Mouse (Mus musculus): Measurements from ENCODE around the gene Lamc1.
"Not testable (repeated sequence)": the region's sequence is repeated elsewhere in the genome, so short reads cannot be mapped to it uniquely, and the experiment has no call there.

Gene Lamc1

DNA sequence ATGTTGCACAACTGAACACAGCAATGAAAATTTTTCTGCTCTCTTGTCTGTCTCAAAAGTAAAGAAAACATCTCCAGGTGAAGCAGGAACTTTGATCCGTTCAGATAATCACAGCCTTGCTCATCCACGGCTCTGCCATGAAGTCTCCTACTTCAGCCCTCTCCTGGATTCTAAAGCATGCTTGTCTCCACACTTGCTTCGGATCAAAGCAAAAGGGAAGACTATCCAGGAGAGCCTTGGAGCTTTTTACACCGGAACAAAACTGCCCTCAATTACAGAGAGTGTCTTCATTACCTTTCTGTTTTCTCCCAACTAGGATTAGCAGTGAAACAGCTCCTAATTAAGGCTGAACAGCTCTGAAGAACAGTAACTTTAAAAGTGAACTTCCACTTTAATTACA is 1.4 kb downstream of the Lamc1 start:
- no peak for DNase-seq

GRCm38 (mm10) chr1:153329306-153329705 is 3.3 kb downstream of the Lamc1 start:
- DNase-seq = no peak

DNA sequence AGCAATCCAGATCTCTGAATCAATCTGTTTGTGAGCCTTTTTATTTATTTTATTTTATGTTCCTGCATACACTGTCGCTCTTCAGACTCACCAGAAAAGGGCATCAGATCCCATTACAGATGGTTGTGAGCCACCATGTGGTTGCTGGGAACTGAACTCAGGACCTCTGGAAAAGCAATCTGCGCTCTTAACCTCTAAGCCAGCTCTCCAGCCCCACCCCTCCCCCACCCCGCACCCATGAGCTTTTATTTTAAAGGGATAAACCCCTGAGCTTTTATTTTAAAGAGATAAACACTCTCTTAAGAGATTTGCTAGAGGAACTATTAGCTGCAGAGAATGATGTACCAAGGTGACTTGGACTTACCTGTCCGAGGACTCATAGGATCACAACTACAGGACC is 5.5 kb downstream of the Lamc1 start:
- no peak for DNase-seq

DNA sequence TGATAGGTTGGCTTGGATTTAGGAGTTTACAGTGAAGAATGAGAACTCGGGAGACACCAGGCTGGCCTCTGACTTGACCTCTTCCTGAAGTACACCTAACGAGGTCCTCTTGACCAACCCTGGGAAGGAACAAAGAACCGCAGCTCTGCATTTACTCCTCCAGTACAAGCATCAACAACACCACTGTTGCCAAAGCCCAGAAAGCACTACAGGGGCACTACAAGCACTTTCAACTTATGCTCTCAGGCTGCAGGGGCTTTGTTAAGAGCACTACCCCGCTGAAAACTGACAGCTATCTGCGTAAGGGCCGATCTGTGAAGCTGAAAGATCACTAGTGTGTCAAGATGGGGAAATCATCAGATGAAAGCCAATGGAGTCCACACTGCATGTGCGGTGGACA is 6.4 kb downstream of the Lamc1 start:
- DNase-seq = no peak

GRCm38 (mm10) chr1:153321404-153321803 is 11.2 kb downstream of the Lamc1 start:
- DNase-seq = no peak

GRCm38 (mm10) chr1:153320554-153321147 is 11.9 kb downstream of the Lamc1 start:
- no peak for DNase-seq

GRCm38 (mm10) chr1:153320121-153320520 is 12.5 kb downstream of the Lamc1 start:
- DNase-seq = peak; percentile 70

- no peak for DNase-seq
These were observed 13.8 kb downstream of the Lamc1 start for GRCm38 (mm10) chr1:153318741-153319140.

GRCm38 (mm10) chr1:153318287-153318686 is 14.3 kb downstream of the Lamc1 start:
- no peak for DNase-seq

- DNase-seq = no peak
These were observed 14.9 kb downstream of the Lamc1 start for GRCm38 (mm10) chr1:153317486-153318260.

DNA sequence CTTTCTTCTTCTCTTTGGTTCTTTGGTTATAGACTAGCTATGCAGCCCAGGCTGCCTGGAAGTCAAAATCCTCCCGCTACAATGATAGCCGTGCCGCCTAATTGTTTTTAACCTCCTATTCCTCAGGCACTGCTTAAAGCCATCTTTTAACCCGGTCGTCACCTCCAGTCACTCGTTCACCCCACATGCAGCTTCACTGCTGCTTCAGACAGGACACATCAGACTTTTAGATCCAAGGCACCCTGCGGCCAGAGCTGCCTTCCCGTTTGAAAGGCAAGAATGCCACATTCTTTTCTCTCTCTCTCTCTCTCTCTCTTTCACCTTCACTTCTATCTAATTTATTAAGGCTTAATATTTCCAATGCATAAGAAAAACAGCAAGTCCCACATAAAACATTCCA is 15.6 kb downstream of the Lamc1 start:
- DNase-seq = no peak

- DNase-seq = no peak
These were observed 16.3 kb downstream of the Lamc1 start for GRCm38 (mm10) chr1:153316286-153316685.

- DNase-seq = peak; percentile 60
These were observed 17.5 kb downstream of the Lamc1 start for GRCm38 (mm10) chr1:153315121-153315520.

DNA sequence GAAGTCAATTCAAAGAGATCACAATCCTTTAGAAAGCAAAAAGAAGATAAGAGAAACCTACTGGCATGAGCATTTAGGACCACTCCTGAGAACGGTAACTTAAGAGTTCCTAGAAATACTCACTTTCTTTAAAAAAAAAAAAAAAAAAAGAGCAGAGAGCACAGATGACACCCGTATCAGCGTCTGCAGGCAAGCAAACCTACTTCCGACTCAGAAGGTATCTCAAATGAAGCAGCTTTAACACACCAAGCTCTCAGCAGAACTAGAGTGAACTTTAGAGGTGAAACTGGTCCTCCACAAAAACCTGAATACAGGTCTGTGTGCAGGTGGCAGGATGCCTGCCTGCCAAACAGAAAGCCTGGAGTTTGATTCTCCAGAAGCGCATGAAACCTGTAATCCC is 19.6 kb downstream of the Lamc1 start:
- no peak for DNase-seq

DNA sequence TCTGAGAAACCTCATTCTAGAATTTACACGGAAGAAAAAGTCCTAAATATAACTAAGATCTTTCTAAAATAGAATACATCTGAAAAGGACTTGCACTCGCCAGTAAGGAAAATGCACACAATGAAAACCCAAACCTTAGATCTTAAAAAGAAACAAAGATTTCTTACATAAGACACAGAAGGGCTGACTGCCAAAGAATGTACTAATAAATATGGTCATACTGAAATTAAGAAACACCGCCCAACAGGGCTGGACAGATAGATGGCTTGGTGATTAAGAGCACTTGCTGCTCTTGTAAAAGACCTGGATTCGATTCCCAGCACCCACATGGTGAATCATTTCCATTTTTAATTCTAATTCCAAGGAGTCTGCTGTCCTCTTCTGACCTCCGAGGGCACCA is 22.4 kb downstream of the Lamc1 start:
- no peak for DNase-seq

GRCm38 (mm10) chr1:153309310-153309709 is 23.3 kb downstream of the Lamc1 start:
- no peak for DNase-seq

GRCm38 (mm10) chr1:153308915-153309296 is 23.7 kb downstream of the Lamc1 start:
- DNase-seq = peak; percentile 41

GRCm38 (mm10) chr1:153308179-153308914 is 24.2 kb downstream of the Lamc1 start:
- peak; percentile 57 for DNase-seq

DNA sequence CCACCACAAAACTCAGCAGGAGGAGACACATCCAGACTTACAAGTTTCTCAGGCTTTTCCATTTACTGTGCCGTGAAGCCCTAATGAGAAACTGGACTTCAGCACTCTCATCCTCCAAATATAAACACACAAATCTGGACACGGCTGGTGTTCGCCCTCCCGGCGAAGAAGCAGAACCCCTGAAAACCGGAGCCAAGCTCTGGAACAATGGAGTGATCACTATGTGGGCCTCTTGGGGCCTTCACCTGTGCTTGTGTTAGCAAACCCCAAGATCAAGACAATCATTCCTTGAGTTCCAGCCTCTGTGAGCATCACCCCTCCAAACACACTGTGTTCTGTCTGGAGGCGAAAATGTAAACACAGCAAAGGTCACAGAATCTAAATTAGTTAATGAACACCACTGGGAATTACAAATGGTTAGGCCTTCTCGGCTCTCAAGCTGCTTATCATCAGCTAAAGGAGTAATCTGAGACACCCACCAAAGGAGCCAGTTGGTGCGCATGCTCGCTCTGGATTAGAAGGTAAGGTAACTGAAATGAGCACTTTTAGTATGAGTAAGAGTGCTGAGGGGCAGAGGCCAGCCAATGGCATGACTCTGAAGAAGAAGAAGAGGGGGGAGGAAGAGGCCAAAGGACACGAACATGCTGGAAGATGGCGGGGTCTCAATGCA is 24.9 kb downstream of the Lamc1 start:
- no peak for DNase-seq

- DNase-seq = peak; percentile 20
These were observed 26.9 kb downstream of the Lamc1 start for GRCm38 (mm10) chr1:153305728-153306127.

DNA sequence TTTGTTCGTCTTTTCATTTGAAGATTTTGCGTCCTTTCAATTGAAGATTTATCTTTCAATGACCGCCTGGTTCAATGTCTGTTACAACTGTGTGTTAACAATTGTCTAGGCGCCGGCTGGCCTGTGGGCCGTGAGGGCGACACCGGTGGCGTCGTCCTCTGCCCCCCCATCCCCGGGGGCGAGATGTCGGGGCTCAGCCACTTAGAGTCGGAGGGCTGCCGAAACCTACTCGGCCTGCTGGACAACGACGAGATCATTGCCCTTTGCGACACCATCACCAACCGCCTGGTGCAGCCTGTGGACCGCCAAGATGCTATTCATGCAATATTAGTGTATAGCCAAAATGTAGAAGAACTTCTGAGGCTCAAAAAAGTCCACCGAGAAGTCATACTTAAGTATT is 27.3 kb downstream of the Lamc1 start:
- not testable (repeated sequence) for DNase-seq

DNA sequence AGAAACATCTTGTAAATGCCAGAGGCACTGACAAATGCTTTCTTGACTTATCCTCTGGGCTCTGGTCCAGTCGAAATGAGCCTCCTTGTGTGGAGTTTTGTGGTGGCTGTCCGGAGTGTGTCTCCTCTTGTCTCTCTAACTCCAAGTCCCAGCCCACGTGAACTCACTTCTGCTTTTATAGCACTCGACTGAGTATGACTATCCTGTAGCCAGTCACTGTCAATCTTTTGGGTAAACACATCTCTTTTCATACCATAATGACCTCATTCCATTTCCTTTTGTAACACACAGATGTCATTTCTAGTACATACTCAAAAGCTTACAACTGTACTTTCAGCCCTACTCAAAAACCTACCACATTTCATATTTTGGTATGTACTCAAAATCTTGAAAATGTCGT is 33.1 kb downstream of the Lamc1 start:
- DNase-seq = peak; percentile 40

GRCm38 (mm10) chr1:153297774-153298363 is 34.7 kb downstream of the Lamc1 start:
- not testable (repeated sequence) for DNase-seq
